Mouse (Mus musculus): ENCODE measurements around the gene Anxa10.

DNA sequence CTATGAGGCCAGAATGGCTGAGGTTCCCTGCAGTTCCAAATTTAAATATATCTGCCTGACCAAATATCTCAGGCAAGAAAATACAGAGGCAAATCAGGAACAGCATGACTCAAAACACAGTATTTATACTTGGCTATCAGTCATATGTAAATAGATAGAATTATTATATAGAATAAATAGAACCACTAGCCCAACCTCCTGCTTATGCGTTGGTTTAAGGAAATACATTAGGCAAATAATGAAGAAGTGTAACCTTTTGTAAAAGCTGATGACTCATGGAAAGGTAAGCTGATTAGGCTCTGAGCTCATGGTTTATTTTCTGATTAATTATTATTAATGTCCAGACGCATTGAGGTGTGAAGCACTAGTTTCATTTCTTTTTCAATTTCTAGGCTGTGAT, at the start of gene Anxa10:
- TF ChIP-seq EP300 (IDR thresholded peaks at IDR 0.05; ENCODE audit: low read depth) (no peak), CTCF (IDR thresholded peaks at IDR 0.05; ENCODE audit: low read depth) (no peak)
